Mouse (Mus musculus): Measurements from ENCODE around the gene Rnf167. TPM values are rescaled to one million over a fixed set of nuclear protein-coding genes. Genes with fewer than 3 reads are reported as not detected.

Gene Rnf167
- total RNA-seq, 2 experiments from 2014 or later, result 73.9 to 86.6 TPM

- DNase-seq, result no peak
Observed at GRCm38 (mm10) chr11:70674501-70674900, 27.5 kb downstream of the Rnf167 start.

DNA sequence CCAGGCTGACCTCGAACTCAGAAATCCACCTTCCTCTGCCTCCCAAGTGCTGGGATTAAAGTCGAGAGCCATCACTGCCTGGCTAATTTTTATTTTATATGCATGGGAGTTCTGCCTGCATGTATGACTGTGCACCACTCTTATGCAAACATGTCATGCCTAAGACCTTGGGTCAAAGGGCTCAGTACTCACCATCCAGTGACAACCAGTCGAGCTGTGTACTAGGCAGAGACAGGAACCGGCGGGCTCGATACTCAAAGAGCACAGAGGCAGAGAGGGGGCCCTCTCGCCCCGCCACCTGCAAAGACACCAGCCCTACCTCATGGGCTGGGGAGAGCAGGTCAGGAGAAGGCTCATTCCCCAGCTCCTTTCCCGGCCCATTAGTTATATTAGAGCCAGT is 31.1 kb downstream of the Rnf167 start:
- DNase-seq, result no peak

DNA sequence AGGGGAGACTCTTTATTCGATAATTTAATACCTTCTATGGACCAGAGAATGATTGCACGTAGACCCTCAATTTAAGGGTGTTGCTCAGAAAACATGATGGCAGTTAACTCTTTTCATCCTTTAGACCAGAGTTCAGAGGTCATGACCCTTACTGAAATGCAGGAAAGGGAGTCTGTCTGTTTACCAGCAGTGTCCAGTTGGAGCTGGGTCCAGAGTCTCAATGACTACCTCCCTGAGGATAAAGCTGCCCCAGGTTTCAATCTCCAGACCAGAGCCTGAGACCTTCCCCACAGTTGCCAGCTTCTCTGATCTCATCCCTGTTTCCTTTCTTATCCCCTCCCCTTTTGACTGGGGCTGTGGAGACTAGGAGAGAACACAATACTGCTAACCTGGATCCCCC is 31.5 kb downstream of the Rnf167 start:
- no peak for DNase-seq

- DNase-seq, result no peak
Observed at GRCm38 (mm10) chr11:70679361-70679760, 32.3 kb downstream of the Rnf167 start.

GRCm38 (mm10) chr11:70679894-70680293 is 32.9 kb downstream of the Rnf167 start:
- DNase-seq, result no peak

GRCm38 (mm10) chr11:70681170-70681569 is 34.1 kb downstream of the Rnf167 start:
- no peak for DNase-seq

- DNase-seq, result peak; percentile 36
Observed at GRCm38 (mm10) chr11:70681897-70682581, 35.0 kb downstream of the Rnf167 start.

DNA sequence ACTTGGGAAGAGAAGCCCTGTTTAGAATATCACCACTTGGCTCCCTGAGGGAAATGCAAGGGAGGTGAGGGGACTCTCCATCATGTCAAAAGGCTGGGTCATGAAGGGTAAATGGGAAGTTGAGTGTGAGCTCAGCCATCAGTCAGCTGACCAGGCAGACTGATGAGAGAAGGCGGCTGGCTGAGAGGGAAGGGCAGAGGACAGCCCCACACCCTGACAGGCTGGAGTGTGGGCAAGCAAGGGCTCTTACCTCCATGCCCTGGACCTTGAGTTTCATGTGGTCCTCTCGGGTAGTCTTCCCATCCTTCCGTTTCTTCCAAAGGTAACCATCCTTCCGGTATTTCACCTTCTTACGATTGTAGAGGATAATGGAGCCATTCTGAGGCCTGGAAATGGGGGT is 36.6 kb downstream of the Rnf167 start:
- no peak for DNase-seq

GRCm38 (mm10) chr11:70686901-70687566 is 40.0 kb downstream of the Rnf167 start:
- DNase-seq, result peak; percentile 52

- peak; percentile 93 for DNase-seq
Observed at GRCm38 (mm10) chr11:70687601-70688199, 40.7 kb downstream of the Rnf167 start, which contains the start of gene Camta2. Camta2 (minus strand) TSS chr11:70688105.

DNA sequence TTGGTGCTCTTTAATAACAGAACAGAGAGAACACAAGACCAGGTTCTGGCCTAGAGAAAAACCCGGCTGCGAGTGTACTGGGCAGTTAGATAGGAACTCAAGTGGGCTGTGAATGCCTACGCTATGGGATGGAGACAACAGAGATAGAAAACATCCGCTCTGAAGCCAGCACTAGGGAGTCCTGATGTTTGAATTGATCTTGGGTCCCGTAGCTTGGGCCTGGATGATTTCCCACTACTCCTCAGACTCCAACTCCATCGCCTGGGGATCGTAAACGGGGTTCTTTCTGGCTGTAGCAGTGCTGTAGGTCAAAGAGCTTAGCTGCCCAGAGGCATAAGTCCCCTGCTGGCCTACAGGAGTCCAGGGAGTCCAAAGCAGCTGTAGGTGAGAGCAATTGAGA is 41.3 kb downstream of the Rnf167 start:
- DNase-seq, result peak; percentile 44

- DNase-seq, result no peak
Observed at GRCm38 (mm10) chr11:70689578-70689977, 42.5 kb downstream of the Rnf167 start.

DNA sequence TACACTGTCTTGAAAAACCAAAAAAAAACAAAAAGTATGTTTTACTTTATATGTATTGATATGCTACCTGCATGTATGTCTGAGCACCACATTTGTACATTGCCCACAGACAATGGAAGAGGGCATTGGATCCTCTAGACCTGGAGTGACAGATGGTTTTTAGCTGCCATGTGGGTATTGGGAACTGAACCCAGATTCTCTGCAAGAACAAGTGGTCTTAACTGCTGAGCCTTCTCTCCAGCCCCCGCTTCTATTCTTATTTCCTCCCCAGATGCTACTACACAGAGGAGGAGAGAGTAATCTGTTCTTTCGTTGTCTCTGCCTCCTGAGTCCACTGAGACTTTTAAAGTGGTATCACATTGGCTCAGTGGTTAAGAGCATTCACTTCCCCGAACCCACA is 46.5 kb downstream of the Rnf167 start:
- DNase-seq, result no peak

DNA sequence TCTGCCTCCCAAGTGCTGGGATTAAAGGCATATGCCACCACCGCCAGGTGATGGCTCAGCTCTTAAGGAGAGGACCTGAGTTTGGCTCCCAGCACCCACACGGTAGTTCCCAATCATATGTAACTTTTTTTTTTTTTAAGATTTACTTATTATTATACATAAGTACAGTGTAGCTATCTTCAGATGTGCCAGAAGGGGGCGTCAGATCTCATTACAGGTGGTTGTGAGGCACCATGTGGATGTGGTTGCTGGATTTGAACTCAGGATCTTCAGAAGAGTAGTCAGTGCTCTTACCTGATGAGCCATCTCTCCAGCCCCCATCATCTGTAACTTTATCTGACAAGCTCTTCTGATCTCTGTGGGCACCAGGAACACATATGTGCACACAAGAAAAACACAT is 50.3 kb downstream of the Rnf167 start:
- DNase-seq, result no peak

- peak; percentile 34 for DNase-seq
Observed at GRCm38 (mm10) chr11:70699051-70699450, 52.0 kb downstream of the Rnf167 start.

- peak; percentile 99 for DNase-seq
Observed at GRCm38 (mm10) chr11:70699722-70700556, 52.9 kb downstream of the Rnf167 start, which contains the start of the genes Inca1 and Kif1c. Inca1 (minus strand) TSS chr11:70700155. Kif1c (plus strand) TSS chr11:70700548.

- peak; percentile 83 for DNase-seq
Observed at GRCm38 (mm10) chr11:70700613-70701012, 53.6 kb downstream of the Rnf167 start.

Other genes starting within 250 kb of the Rnf167 start
- 10 to 100 TPM; 23.2 to 24.6 TPM for gene Pelp1, start 237.2 kb upstream of the Rnf167 start, total RNA-seq (2021)
- 10 to 100 TPM; 21.7 to 26.0 TPM for gene Arrb2, start 214.6 kb upstream of the Rnf167 start, total RNA-seq (2021)
- 10 to 100 TPM; 16.1 to 18.5 TPM for gene Med11, start 195.3 kb upstream of the Rnf167 start, total RNA-seq (2021)
- gene Zmynd15, start 187.8 kb upstream of the Rnf167 start, total RNA-seq (2021), result 1 to 10 TPM in 1 of 2 experiments, under 1 TPM in 1; 0.93 to 1.8 TPM
- 1 to 10 TPM; 4.2 to 5.8 TPM for gene Cxcl16, start 187.3 kb upstream of the Rnf167 start, total RNA-seq (2021)
- under 1 TPM; 0.55 to 0.84 TPM for gene Tm4sf5, start 142.0 kb upstream of the Rnf167 start, total RNA-seq (2021)
- gene Vmo1, start 132.6 kb upstream of the Rnf167 start, total RNA-seq (2021), result under 1 TPM; 0.42 to 0.48 TPM
- 1 to 10 TPM; 4.9 to 9.8 TPM for gene Gltpd2, start 128.0 kb upstream of the Rnf167 start, total RNA-seq (2021)
- 100 to 1,000 TPM; 276 to 295 TPM for gene Psmb6, start 121.9 kb upstream of the Rnf167 start, total RNA-seq (2021)
- gene Gm40193, start 114.3 kb upstream of the Rnf167 start, total RNA-seq (2021), result not detected
- gene Pld2, start 107.2 kb upstream of the Rnf167 start, total RNA-seq (2021), result 10 to 100 TPM in 1 of 2 experiments, 1 to 10 TPM in 1; 9.7 to 13.6 TPM
- 10 to 100 TPM; 49.0 to 55.8 TPM for gene Mink1, start 84.4 kb upstream of the Rnf167 start, total RNA-seq (2021)
- not detected for gene 4930544D05Rik, start 31.4 kb upstream of the Rnf167 start, total RNA-seq (2021)
- 1 to 10 TPM in 1 of 2 experiments, not detected in 1; 1.6 TPM for gene Chrne, start 28.0 kb upstream of the Rnf167 start, total RNA-seq (2021)
- under 1 TPM; 0.30 TPM for gene Gp1ba, start 8.1 kb upstream of the Rnf167 start, total RNA-seq (2021)
- gene Slc25a11, start 244 bp downstream of the Rnf167 start, total RNA-seq (2021), result 100 to 1,000 TPM; 180 to 220 TPM
- gene Pfn1, start 7.4 kb downstream of the Rnf167 start, total RNA-seq (2021), result 100 to 1,000 TPM; 677 to 708 TPM
- 100 to 1,000 TPM in 1 of 2 experiments, 10 to 100 TPM in 1; 89.5 to 224 TPM for gene Eno3, start 10.0 kb downstream of the Rnf167 start, total RNA-seq (2021)
- gene Spag7, start 22.2 kb downstream of the Rnf167 start, total RNA-seq (2021), result 10 to 100 TPM; 66.5 to 72.6 TPM
- gene Camta2, start 40.9 kb downstream of the Rnf167 start, total RNA-seq (2021), result 10 to 100 TPM; 34.3 to 43.8 TPM
- 10 to 100 TPM; 13.8 to 18.9 TPM for gene Inca1, start 52.9 kb downstream of the Rnf167 start, total RNA-seq (2021)
- 100 to 1,000 TPM; 156 to 176 TPM for gene Kif1c, start 53.3 kb downstream of the Rnf167 start, total RNA-seq (2021)
- 10 to 100 TPM in 1 of 2 experiments, 1 to 10 TPM in 1; 6.7 to 10.3 TPM for gene Zfp3, start 117.0 kb downstream of the Rnf167 start, total RNA-seq (2021)
- gene Scimp, start 165.4 kb downstream of the Rnf167 start, total RNA-seq (2021), result under 1 TPM; 0.27 to 0.57 TPM
- 10 to 100 TPM; 73.1 to 75.0 TPM for gene Rabep1, start 197.5 kb downstream of the Rnf167 start, total RNA-seq (2021)

All from adrenal gland, postnatal 10 days (tissue).